Mouse (Mus musculus) CH12.LX (cell line): ENCODE results near the gene Syt8. TPM values are rescaled to one million over a fixed set of nuclear protein-coding genes. Genes with fewer than 3 reads are reported as not detected.

Experiments
- DNase-seq: peaks from one replicate; pipeline ENCODE4 v3.0.0-alpha.2; 2013; ENCODE audit errors: extremely low read depth
- H3K27ac ChIP-seq: 2 replicates; pipeline ENCODE4 v1.5.1; 2012; ENCODE audit warnings: low read depth, mild to moderate bottlenecking, control low read depth, moderate library complexity; ENCODE audit not compliant: insufficient read depth
- H3K27me3 ChIP-seq: replicated peaks from 2 replicates; pipeline ENCODE3; 2012; ENCODE audit warnings: inconsistent platforms
- H3K36me3 ChIP-seq, 2 experiments: replicated peaks in 1 of 2; 2 replicates each; pipeline versions ENCODE3 to v1.6.1; 2012; ENCODE audit warnings: inconsistent platforms in 1 of 2, low read length in 1 of 2, mild to moderate bottlenecking in 1 of 2, mixed read lengths in 1 of 2, moderate library complexity in 1 of 2; ENCODE audit not compliant: control insufficient read depth in 1 of 2, insufficient read depth in 1 of 2
- H3K4me1 ChIP-seq, 2 experiments: 2 replicates each; pipeline ENCODE4 v1.6.1; 2012; ENCODE audit warnings: inconsistent platforms in 1 of 2, moderate library complexity in 1 of 2; ENCODE audit not compliant: insufficient read depth in 2 of 2, control insufficient read depth in 1 of 2
- H3K4me2 ChIP-seq: 2 replicates; pipeline ENCODE4 v1.6.1; 2012; ENCODE audit warnings: low read depth, mild to moderate bottlenecking, control low read depth; ENCODE audit not compliant: poor library complexity, insufficient read depth, severe bottlenecking
- H3K4me3 ChIP-seq, 3 experiments: fragments of 150-350 bp in 1 of 3; sonication (generic) in 1 of 3; replicated peaks in 1 of 3; 2 replicates each; pipeline versions ENCODE3 to v1.5.1; 2011 to 2012; ENCODE audit warnings: low read depth in 2 of 3, low read length in 2 of 3, mild to moderate bottlenecking in 2 of 3, moderate library complexity in 2 of 3, control low read depth in 1 of 3, improper control_type of control experiment in 1 of 3, inconsistent platforms in 1 of 3, mixed read lengths in 1 of 3; ENCODE audit not compliant: poor library complexity in 1 of 3
- H3K79me2 ChIP-seq: replicated peaks from 2 replicates; pipeline ENCODE4 v1.6.1; 2012; ENCODE audit warnings: mild to moderate bottlenecking, moderate library complexity; ENCODE audit not compliant: control insufficient read depth, poor library complexity, insufficient read depth, severe bottlenecking; ENCODE audit errors: extremely low read depth
- H3K9ac ChIP-seq: 2 replicates; pipeline ENCODE4 v1.6.1; 2012; ENCODE audit warnings: low read depth, mild to moderate bottlenecking, control low read depth, moderate library complexity; ENCODE audit not compliant: insufficient read depth
- H3K9me3 ChIP-seq: replicated peaks from 2 replicates; pipeline ENCODE3; 2012; ENCODE audit warnings: low read length, inconsistent platforms, mixed read lengths
- BHLHE40 ChIP-seq: IDR thresholded peaks from 2 replicates; pipeline ENCODE4 v1.6.1; 2011; ENCODE audit warnings: mild to moderate bottlenecking, low read depth, low read length, improper control_type of control experiment
- CHD1 ChIP-seq: IDR thresholded peaks from 2 replicates; pipeline ENCODE4 v1.6.1; 2012; ENCODE audit warnings: low read depth, low read length, improper control_type of control experiment, inconsistent platforms
- CHD2 ChIP-seq: IDR thresholded peaks from 2 replicates; pipeline ENCODE4 v1.6.1; 2011; ENCODE audit warnings: low read length, improper control_type of control experiment
- CTCF ChIP-seq, 2 experiments: IDR thresholded peaks in 1 of 2; conservative IDR thresholded peaks in 1 of 2; 2 replicates each; pipeline ENCODE4 v1.5.1; 2011 to 2012; ENCODE audit warnings: low read depth in 2 of 2, low read length in 2 of 2, improper control_type of control experiment in 1 of 2, inconsistent platforms in 1 of 2, mild to moderate bottlenecking in 1 of 2, moderate library complexity in 1 of 2
- E2F4 ChIP-seq: IDR thresholded peaks from 2 replicates; pipeline ENCODE4 v1.6.1; 2011; ENCODE audit warnings: low read depth, low read length, improper control_type of control experiment; ENCODE audit not compliant: insufficient replicate concordance
- EP300 ChIP-seq: IDR thresholded peaks from 2 replicates; pipeline ENCODE4 v1.6.1; 2011; ENCODE audit warnings: low read length, improper control_type of control experiment
- ETS1 ChIP-seq: conservative IDR thresholded peaks from 2 replicates; pipeline ENCODE4 v1.6.1; 2012; ENCODE audit warnings: low read depth, mild to moderate bottlenecking, inconsistent platforms, low read length, improper control_type of control experiment, moderate library complexity
- GABPA ChIP-seq: IDR thresholded peaks from 2 replicates; pipeline ENCODE4 v1.6.1; 2012; ENCODE audit warnings: low read depth, low read length, improper control_type of control experiment, inconsistent platforms; ENCODE audit not compliant: insufficient replicate concordance
- JUND ChIP-seq: conservative IDR thresholded peaks from 2 replicates; pipeline ENCODE4 v1.6.1; 2011; ENCODE audit warnings: low read depth, low read length, improper control_type of control experiment
- MAX ChIP-seq: IDR thresholded peaks from 2 replicates; pipeline ENCODE4 v1.6.1; 2011; ENCODE audit warnings: low read length, improper control_type of control experiment
- MEF2A ChIP-seq: IDR thresholded peaks from 2 replicates; pipeline ENCODE4 v1.6.1; 2014; ENCODE audit warnings: low read depth, mild to moderate bottlenecking, inconsistent platforms, low read length, improper control_type of control experiment, borderline replicate concordance
- MXI1 ChIP-seq: IDR thresholded peaks from 2 replicates; pipeline ENCODE4 v1.6.1; 2011; ENCODE audit warnings: mild to moderate bottlenecking, low read depth, low read length, improper control_type of control experiment
- MYC ChIP-seq: IDR thresholded peaks from 2 replicates; pipeline ENCODE4 v1.6.1; 2011; ENCODE audit warnings: low read depth, mild to moderate bottlenecking, improper control_type of control experiment, low read length
- NELFE ChIP-seq: IDR thresholded peaks from 2 replicates; pipeline ENCODE4 v1.6.1; 2011; ENCODE audit warnings: low read depth, low read length, improper control_type of control experiment
- NRF1 ChIP-seq: IDR thresholded peaks from 2 replicates; pipeline ENCODE4 v1.6.1; 2014; ENCODE audit warnings: low read depth, mild to moderate bottlenecking, inconsistent platforms, low read length, improper control_type of control experiment, moderate library complexity
- PAX5 ChIP-seq: IDR thresholded peaks from 2 replicates; pipeline ENCODE4 v1.6.1; 2012; ENCODE audit warnings: low read length, inconsistent platforms, mixed read lengths
- RCOR1 ChIP-seq: conservative IDR thresholded peaks from 2 replicates; pipeline ENCODE4 v1.6.1; 2012; ENCODE audit warnings: low read depth, mild to moderate bottlenecking, inconsistent platforms, low read length, improper control_type of control experiment
- SIN3A ChIP-seq: IDR thresholded peaks from 2 replicates; pipeline ENCODE4 v1.6.1; 2012; ENCODE audit warnings: low read length, improper control_type of control experiment, inconsistent platforms
- SMC3 ChIP-seq: IDR thresholded peaks from 2 replicates; pipeline ENCODE4 v1.6.1; 2011; ENCODE audit warnings: low read depth, low read length, improper control_type of control experiment
- UBTF ChIP-seq: IDR thresholded peaks from 2 replicates; pipeline ENCODE4 v1.6.1; 2012; ENCODE audit warnings: low read depth, mild to moderate bottlenecking, inconsistent platforms, low read length, improper control_type of control experiment, moderate library complexity
- USF1 ChIP-seq: IDR thresholded peaks from 2 replicates; pipeline ENCODE4 v1.6.1; 2014; ENCODE audit warnings: low read depth, mild to moderate bottlenecking, inconsistent platforms, low read length, improper control_type of control experiment
- USF2 ChIP-seq: conservative IDR thresholded peaks from 2 replicates; pipeline ENCODE4 v1.6.1; 2011; ENCODE audit warnings: low read depth, low read length, improper control_type of control experiment
- ZC3H11A ChIP-seq: IDR thresholded peaks from 2 replicates; pipeline ENCODE4 v1.6.1; 2012; ENCODE audit warnings: low read depth, mild to moderate bottlenecking, inconsistent platforms, low read length, improper control_type of control experiment
- ZMIZ1 ChIP-seq: IDR thresholded peaks from 2 replicates; pipeline ENCODE4 v1.6.1; 2012; ENCODE audit warnings: low read depth, mild to moderate bottlenecking, inconsistent platforms, low read length, improper control_type of control experiment
- ZNF384 ChIP-seq: IDR thresholded peaks from 2 replicates; pipeline ENCODE4 v1.6.1; 2012; ENCODE audit warnings: low read depth, low read length, improper control_type of control experiment, inconsistent platforms
- dilution Hi-C: fragments of 300-500 bp; cut with MboI; formaldehyde crosslinking; loops from 2 replicates; pipeline ENCODE4 v1.14.3; 2020; ENCODE audit warnings: low sequenced_read_pairs; ENCODE audit not compliant: extremely low pct_unique_long_range_greater_than_20kb, extremely low pct_ligation_motif_present
- in situ Hi-C: fragments of 300-500 bp; cut with MboI; formaldehyde crosslinking; loops from 3 replicates; pipeline ENCODE4 v1.14.3; 2019; ENCODE audit warnings: low sequenced_read_pairs, low pct_ligation_motif_present, low pct_unique_long_range_greater_than_20kb, mixed read lengths
- polyA plus RNA-seq: library from polyadenylated mRNA; unstranded; fragments of >175 nt; gene quantifications from 2 replicates; pipeline ENCODE4 v1.2.1, GENCODE M21; 2012; ENCODE audit warnings: low read depth; ENCODE audit not compliant: insufficient read length
- total RNA-seq, 2 experiments: library from RNA; depleted of rRNA; stranded (reverse); fragments of 300-350 nt in 1 of 2; fragments of >200 nt in 1 of 2; gene quantifications; 2 replicates each; pipeline ENCODE4 v1.2.3; 2012 to 2014

Syt8 gene
- total and polyA plus RNA-seq, 3 experiments: not detected

DNA sequence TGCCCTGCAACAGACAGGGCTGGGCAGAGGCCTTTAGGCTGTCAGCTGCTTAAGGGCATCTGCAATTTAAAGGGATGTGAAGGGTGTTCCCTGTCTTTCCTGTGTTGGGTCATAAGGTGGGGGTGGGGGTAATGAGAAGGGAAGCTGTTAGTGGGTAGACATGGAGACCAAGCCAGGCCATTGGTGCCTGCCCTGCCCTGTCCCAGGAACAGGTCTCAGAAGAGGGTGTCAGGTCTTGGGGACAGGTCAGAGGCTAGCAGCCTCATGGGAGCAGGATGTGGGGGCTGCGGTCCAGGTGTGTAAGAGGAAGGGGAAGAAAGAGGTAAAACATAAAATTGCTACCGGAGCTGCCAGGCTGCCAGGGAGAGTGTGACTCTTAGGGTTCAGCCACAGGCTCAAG, 26.8 kb downstream of the Syt8 start:
- peaks cover 54 to 76% of the 10 kb centered on the region in 2 experiments for H3K4me1 ChIP-seq
- in situ Hi-C loops: loop anchor here (25.0 kb wide), 1 partner anchor 551 kb away; the partner anchor contains the start of gene Tspan32
- H3K79me2 ChIP-seq: peaks cover 50% of the 10 kb centered on the region
- peak overlapping the region; percentile 80 for H3K4me2 ChIP-seq
- peak; percentile 10 for DNase-seq
- TF ChIP-seq NELFE (0 out of 2 replicates have a peak, but pooled peaks have one; percentile 21), ZC3H11A (no peak)
- TF ChIP-seq, all 38 proteins: peak for 1
- no peaks in the 10 kb centered on the region for H3K9me3 ChIP-seq
- peak overlapping the region; percentile 92 for H3K27ac ChIP-seq
- peak overlapping the region; percentile 62 for H3K9ac ChIP-seq
- peak overlapping the region; percentile 76 to 98 (median 76) for H3K4me3 ChIP-seq
- dilution Hi-C loops: no loop called here
- no peaks in the 10 kb centered on the region for H3K27me3 ChIP-seq
- H3K36me3 ChIP-seq: peaks cover 12 to 36% of the 10 kb centered on the region in 2 experiments

DNA sequence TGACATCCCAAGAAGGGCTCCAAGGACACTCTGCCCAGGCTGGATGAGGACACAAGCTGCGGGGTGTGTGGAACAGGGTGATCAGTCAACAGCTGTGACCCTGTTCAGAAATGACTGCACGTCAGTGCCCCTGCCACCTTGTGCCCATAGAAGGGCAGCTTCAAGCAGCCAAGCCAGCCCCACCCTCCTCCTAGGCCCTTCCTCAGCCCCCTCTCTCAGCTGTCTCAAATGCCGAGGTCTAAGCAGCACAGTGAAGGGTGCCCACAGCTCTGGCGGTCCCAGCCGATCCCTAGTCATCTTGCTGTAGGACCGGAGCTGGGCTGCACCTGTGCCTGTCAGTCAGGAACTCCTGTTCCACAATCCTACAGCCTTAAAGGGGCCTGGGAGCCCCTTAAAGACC, 27.5 kb downstream of the Syt8 start:
- dilution Hi-C loops: no loop called here
- Histone ChIP-seq H3K4me1 (peaks cover 52 to 76% of the 10 kb centered on the region in 2 experiments), H3K27me3 (no peaks in the 10 kb centered on the region), H3K4me2 (peak overlapping the region; percentile 80), H3K9me3 (no peaks in the 10 kb centered on the region), H3K9ac (peak overlapping the region; percentile 62), H3K79me2 (peaks cover 56% of the 10 kb centered on the region), H3K36me3 (peaks cover 16 to 43% of the 10 kb centered on the region in 2 experiments), H3K4me3 (peak overlapping the region; percentile 76 to 98 (median 76)), H3K27ac (peak overlapping the region; percentile 92)
- DNase-seq: no peak
- TF ChIP-seq EP300 (no peak), USF2 (no peak), GABPA (no peak), MXI1 (no peak), UBTF (peak; percentile 62; the same call in 1 of the 2 replicates), ZNF384 (no peak), RCOR1 (no peak), SIN3A (no peak), E2F4 (no peak)
- in situ Hi-C loops: loop anchor here (25.0 kb wide), 1 partner anchor 550 kb away; the partner anchor contains the start of gene Tspan32

DNA sequence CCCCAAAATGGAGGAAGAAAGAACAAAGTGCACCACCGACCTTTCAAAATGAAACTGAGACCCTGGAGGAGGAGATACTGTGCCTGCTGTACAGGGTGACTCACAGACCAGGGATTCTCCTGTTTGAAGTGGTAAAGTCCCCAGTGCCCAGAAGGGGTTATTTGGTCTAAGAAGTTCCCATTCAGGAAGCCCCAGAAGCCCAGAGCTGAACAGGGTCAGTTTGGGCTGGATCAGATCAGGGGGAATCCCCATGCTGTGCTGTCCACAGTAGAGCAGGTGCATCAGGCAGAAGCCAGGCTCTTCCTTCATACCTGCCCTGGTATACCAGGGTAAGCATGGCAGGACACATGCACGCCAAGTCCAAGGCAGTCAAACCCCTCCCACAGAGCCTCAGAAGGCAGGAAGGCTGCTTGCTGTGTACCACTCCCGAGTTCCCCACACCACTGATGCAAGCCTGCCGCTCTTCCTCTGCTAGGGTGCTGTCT, 28.0 kb downstream of the Syt8 start:
- Histone ChIP-seq H3K9me3 (no peaks in the 10 kb centered on the region), H3K27ac (peak overlapping the region; percentile 92), H3K27me3 (no peaks in the 10 kb centered on the region), H3K4me2 (peak overlapping the region; percentile 80), H3K36me3 (peaks cover 19 to 48% of the 10 kb centered on the region in 2 experiments), H3K4me3 (peak overlapping the region; percentile 76 to 98 (median 76)), H3K9ac (peak overlapping the region; percentile 62; the same call in 1 of the 2 replicates), H3K79me2 (peaks cover 57% of the 10 kb centered on the region), H3K4me1 (peaks cover 50 to 76% of the 10 kb centered on the region in 2 experiments)
- dilution Hi-C loops: no loop called here
- in situ Hi-C loops: loop anchor here (25.0 kb wide), 1 partner anchor 550 kb away; the partner anchor contains the start of gene Tspan32
- DNase-seq: peak; percentile 65
- TF ChIP-seq CTCF (conservative IDR thresholded peaks at IDR 0.05 in 1 of 2, IDR thresholded peaks at IDR 0.05 in 1 of 2; ENCODE audit: low read depth in 2 of 2, low read length in 2 of 2) (no peak), MYC (0 out of 2 replicates have a peak, but pooled peaks have one; percentile 78), NELFE (0 out of 2 replicates have a peak, but pooled peaks have one; percentile 47), MEF2A (peak; percentile 96), NRF1 (no peak), BHLHE40 (peak; percentile 79), CHD2 (peak; percentile 81), PAX5 (no peak), MAX (peak; percentile 56; the same call in 1 of the 2 replicates), GABPA (no peak), USF1 (no peak), CHD1 (no peak), JUND (peak; percentile 59), ZNF384 (peak; percentile 61), ETS1 (peak; percentile 95), SMC3 (peak; percentile 13; the same call in 1 of the 2 replicates), USF2 (no peak), ZMIZ1 (peak; percentile 52; the same call in 1 of the 2 replicates)
